Mouse (Mus musculus) cerebellum, adult 18-20 months (tissue): Measurements from ENCODE around the gene Fam53b.

ENCODE experiments used
- DNase-seq, 2 experiments: peaks; one replicate each; pipeline ENCODE4 v3.0.0; 2021

Fam53b gene

DNA sequence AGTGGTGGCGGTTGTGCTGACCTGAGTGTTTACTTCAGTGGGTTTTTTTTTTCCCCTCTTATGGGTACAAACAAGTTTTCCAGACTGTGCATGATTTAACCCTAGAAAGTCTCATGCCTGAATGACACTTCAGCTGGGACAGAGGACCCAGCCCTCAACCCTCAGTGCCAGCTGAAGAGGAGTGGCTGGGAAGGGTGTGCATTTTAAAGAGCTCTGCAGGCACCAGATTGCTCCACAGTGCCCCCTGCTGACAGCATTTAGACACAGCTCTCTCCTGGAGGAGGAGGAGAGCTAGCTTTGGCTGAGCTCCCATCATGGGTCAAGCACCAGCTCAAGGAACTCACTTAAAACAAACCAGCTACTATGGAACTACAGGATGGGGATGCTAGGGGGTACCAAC lies 2.8 kb downstream of the Fam53b start:
- DNase-seq: peak; percentile 95 to 96

DNA sequence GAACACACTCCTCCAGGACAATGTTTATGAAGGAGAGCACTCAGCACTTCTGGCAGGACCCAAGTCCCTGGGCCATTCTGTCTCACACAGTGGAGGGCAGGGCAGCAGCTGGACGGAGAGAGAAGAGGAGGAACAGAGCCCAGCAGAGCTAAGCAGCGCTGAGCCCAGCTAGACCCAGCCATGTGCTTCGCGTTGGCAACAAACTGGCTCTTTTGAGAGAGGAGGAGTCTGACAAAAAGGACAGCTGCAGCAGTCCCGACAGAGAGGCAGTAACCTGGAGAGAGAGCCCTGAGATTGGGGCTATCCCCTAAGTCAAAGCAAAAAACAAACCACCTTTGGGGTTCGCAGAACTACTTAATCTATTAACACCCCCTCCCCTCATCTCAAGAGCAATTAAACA lies 3.3 kb downstream of the Fam53b start:
- DNase-seq: peak; percentile 61 to 62

DNA sequence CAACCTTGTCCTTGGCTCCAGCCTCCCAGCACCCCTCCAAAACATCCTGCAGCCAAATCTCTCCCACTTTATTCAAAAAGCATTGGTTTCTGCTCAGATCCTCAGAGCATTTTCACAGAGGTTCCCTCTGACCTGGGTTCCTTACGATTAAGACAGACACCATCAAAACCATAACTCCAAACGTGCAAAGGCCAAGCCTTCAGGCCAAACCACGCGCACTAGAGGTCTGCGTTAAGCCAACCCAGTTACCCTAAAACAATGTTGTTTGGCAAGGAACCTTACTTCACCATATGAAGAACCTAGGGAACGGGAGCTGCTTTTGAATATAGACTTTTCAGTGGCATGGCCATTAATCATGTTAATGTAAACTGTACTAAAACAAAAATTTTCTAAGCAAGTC lies 4.0 kb downstream of the Fam53b start:
- peak in 1 of 2 experiments; percentile 34 for DNase-seq

DNA sequence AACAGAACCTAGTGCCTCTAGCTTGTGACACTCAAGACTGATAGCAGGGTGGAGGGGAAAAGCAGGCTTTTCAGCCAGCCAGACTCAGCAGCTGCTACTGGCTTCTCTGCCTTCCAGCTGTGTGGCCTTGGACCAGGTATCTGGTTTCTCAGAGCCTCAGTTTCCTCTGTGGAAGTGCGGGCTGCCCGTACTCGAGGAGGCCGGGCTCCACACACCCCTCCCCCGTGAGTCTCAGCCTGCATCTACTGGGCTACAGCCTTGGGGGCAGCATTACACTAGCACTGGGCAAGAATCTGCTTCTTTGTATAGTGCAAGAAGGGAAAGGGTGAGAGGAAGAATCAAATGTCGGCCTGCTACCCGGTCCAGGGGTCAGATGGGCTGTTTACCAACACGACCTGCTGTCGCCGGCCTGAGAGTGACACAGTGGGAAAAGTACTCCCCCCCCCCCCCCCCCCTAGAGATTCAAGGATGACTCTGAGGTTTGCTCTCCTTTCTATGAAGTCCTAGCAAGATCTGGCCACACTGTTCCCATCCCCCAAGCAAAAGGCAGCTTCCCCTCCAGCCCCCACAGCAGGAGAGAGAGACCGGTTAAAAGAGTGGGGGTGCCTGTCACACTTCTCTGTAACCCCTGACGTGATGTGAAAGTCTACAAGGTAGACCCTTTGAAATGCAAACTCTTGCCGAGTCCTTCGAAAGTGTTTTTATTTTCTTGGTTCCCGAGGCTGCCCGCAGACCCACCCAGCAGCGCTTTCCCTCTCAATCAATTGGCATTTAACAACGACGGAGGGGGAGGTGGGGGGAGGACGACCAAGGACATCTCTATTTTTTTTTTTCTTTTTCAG lies 4.6 kb downstream of the Fam53b start:
- peak; percentile 63 to 64 for DNase-seq

DNA sequence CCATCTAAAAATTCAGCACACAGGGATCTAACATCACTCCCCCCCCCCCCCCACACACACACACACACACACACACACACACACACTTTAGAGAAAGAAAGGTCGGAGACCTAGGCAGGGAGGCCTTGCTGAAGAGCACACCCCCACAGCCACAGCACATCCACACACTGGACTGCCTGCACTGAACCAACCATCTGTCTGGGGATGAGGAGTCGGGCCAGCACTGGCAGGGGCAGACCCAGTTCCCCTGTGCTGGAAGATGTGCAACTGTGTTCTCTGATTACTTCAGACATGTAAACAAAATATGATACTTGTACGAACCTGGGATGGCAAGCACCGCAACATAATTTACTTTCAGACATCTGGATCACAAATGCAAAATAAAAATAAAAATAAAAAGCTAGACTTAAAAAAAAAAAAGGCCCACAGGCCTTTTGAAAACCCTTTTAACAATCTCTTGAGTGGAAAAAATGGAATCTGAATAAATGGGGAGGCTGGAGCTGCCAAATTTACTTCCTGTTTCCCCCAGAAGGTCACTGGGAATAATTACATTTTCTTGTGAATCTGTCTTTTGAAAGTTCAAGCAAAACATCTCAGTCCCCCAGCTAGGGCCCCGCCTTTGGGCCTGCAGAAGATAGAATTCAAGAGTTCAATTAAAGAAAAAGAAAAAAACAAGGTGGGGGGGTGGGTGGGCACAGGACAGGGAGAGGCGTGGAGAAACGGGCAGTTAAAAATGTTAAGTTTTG lies 5.5 kb downstream of the Fam53b start:
- DNase-seq: peak in 1 of 2 experiments; percentile 60

DNA sequence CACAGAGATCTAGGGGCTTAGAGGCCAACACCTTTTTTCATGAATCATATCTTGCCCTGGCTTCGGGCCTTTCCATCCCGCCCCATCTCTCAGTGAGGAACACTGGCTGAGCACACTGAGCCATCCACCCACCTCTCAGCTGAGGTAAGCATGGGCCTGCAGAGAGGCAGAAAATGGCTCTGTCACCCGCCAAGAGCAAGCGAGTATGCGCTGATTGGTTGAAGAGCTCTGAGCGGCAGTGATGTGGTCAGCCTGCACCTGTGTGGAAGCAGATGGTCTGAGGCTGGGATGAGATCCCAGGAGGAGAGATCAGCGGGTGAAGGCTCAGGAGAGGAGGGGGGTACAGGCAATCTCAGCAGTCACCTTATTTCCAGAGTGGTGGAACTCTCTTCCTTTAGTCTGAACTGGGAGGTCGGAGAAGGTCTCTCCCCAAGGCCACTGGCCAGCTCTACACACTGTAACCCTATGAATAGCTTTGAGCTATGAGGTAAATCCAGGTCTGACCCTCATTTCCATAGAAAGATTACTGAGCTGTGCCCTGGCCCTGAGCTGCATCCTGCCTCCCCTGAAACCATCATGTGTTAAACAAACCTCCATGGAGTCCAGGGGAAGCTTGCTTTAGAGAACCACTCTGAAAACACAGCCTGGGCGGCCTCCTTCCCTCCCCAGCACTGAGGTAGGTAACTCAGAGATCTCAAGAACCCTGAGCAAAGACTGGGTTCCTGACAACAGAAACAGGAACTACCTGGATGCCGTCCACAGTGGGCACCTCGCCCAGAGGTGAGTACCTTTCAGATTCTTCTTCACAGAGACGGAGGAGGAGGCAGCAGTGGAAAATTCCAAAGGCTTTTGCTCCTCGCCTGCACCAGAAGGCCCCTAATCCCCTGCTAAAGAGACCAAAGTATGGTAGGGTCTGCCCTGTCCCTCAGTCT lies 6.5 kb downstream of the Fam53b start:
- DNase-seq: peak; percentile 93 to 95

DNA sequence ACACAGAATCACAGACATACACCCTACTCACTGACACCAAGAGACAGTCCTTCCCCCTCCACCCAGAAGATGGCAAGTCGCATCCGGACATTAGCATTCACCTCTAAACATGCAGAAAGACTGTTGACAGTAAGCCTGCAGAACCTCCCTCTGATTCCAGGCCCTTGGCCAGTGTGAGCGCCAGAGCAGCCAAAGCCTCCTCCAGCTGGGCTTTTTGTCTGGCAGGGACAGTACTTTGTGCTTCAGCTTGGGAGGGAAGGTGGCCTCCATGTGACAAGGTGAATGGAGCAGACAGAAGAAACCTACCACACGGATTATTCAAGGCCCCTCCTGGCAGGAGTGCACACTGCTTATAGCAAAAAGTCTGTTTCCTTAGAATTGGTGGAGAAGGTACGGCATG lies 7.4 kb downstream of the Fam53b start:
- peak; percentile 72 to 83 for DNase-seq

DNA sequence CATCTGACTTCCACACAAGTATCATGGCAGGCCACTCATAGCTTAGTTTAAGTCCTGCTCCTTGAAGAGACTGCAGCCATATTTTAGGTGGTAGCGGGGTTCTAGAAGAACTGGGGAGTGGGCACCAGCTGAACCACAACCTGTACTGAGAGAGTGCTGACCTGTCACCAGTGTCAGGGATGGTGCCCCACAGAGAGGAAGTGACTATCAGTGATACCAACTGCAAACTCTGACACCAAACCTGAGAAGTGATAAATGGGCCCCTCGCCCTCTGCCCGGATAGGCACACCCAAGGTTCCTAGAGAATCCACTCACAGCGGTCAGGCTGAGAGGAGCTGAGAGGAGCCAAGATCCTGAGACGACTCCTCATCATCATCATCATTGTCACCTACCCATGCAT lies 8.7 kb downstream of the Fam53b start:
- peak in 1 of 2 experiments; percentile 40 for DNase-seq

DNA sequence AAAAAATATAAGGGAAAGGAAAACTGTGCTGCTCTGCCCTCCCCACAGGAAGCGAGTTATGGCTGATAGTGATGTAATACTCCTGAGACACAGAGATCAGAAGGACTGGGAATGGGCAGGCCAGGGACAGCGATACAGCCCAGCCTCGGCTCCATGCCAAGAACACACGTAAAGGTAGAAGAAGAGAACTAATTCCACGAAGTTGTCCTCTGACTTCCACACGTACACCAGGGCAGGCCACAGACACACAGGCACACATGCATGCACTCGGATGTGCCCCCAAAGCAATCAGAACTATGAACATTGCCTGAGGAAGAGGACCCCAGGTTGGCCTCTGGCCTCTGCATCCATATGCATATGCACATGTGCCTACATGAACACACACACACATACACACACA lies 9.2 kb downstream of the Fam53b start:
- peak in 1 of 2 experiments; percentile 56 for DNase-seq

DNA sequence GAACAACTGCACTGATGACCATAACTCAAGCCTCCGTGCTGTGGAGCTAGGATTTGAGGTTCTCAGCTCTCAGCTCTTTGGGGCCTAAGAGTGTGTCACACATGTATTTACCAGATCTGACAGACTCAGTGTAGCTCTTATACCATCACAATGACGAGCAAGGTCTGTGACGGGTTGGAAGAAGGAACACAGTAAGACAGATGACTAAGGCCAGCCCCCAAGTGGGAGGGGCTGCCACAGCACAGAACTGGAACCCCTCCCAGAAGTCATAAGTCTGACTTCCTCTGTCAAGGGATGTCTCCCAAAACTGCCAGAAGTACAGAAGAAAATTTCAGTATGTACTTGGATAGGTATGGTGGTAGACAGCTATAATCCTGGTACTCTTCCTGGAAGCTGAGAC lies 9.7 kb downstream of the Fam53b start:
- peak in 1 of 2 experiments; percentile 21 for DNase-seq

DNA sequence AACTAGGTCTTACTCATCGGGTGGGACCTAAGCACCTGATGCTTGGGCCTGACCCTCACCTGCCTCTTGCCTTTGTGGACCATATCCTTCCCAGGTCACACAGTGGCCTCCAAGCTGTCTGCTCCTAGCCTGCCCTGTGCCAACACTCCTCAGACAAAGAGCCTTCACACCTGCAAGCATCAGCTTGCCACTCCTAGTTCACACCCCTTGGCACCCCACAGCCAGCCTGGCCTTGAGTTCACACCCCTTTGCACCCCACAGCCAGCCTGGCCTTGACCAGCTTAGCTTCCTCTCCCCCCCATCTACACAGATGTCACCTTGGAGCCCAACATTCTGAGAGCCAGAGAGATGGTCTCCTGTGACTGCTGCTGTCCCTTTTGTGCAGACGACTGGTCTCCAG lies 10.3 kb downstream of the Fam53b start:
- DNase-seq: peak in 1 of 2 experiments; percentile 29

DNA sequence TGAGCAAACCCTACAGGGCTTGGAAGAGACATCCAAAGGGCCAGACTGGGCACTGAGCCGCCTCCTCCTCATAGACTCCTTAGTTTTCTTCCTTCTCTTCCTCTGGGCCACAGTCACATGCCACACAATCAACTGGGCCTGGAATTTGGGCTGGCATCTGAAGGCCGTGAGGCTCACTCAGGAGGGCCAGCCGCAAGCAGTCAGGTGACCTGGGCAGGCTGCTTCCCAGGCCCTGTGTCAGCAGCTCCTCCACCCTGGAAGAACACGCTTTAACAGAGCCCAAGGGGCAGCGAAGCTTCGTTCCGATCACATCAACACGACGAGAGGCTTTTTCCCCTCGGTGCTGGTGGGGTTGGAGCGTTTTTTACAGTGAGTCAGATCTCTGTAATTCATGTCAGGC lies 11.0 kb downstream of the Fam53b start:
- peak in 1 of 2 experiments; percentile 44 for DNase-seq

DNA sequence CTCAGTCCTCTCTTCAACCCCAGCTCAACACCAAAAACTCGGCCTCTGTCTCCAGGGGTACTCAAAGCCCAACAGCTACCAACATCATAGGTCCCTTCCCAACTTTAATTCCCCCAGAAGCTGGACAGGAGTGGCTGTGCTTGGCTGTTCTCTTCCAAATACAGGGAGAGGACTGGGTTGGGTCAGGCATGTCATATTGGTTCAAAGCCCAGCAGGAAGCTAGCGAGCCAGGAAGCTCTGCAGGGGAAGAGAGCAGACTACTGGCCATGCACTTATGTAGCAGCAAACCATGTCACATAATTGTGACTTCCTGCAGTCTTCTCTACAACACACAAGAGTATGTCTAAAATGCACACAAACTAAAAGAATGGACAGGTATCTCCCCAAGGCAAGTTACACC lies 11.6 kb downstream of the Fam53b start:
- DNase-seq: no peak

DNA sequence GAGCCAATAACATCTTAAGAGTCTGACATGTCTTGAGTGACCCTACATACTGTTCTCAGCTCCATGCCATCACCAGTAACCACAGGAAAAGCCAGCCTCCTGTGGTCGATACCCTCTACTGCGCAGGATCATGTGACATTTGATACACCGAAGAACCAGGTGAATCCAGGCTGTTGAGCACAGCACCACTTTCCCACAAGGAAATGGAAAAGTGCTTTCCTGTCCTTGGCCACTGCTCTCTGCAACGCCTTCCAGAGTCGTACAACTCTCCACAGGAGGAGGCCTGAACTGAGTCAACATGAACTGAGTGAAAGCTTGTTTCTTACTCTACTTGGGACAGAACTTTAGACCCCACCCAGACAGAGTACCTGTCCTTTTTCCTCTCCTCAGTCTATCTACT lies 12.2 kb downstream of the Fam53b start:
- DNase-seq: peak in 1 of 2 experiments; percentile 22

DNA sequence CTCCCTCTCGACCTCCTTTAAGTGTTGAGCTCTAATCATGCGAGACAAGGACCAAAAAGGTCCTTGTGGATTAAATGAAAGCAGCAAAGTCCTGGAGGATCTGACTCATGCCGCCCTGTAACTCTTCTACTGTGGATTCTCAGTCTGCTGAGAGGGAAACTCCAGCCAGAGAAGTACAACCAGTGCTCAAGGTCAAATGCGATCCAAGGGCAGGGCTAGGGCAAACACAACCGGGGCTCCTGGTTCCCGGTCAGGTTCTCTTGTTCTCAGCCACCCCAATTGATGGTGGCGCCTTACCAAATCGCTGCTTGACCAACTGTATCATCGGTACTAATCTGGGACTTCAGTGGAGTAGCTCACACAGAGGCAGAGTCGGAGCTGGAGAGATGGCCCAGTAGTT lies 12.8 kb downstream of the Fam53b start:
- DNase-seq: peak in 1 of 2 experiments; percentile 25

DNA sequence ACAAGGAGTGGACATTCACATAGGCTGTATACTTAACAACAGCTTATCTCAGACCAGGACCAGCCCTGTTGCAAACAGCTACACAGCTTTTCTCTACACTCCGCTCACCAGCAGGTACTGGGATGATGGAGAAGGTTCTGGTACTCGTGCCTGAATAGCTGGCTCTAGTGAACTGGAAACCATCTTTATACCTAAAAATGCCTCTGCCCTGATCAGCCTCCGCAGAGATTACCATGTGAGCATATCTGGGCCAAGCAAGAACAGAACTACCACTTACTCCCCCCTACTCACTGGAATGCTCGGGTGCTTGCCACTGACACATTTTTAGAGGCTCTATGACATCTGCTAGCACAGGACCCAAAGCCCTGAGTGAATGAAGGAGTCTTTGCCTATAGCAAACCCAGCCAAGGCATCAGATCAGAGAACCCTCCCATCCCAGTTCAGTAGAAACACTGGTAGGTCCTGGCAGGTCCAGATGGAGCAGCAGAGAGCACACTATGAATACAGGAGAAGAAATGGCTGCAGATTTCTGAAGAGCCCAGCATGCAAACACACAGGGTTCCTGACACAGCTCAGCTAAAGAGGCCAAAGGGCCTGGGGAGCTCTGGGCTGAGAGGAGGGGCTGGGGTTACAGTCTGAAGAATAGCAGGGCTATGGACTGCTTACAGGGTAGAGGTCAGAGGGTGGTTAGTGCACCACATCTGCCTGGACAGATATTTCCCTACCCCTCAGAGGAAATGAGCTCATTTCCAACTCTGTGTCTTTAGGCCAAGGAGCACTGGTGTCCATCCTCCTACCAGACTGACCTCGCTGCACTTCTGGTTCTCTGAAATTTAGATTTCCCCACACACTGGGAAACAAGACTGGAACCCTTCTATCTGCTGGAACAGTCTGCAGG lies 14.3 kb downstream of the Fam53b start:
- DNase-seq: peak; percentile 53 to 66

DNA sequence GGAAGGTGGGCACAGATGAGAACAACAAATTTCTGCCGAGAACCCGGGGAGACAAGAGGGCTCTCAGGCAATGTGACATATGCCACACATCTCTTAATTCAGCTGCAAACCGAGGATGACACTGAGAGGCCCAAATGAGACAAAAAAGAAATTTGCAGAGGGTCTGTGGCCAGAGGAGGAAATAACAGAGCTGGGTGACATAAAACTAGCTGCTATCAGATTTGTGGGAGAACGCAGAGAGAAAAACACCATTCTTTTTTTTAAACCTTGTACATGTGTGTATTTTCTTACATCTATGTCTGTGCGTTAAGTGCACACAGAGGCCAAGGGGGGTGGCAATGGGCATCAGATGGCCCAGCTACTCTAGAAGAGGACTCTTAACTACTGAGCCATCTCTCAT lies 18.5 kb downstream of the Fam53b start:
- no peak for DNase-seq

DNA sequence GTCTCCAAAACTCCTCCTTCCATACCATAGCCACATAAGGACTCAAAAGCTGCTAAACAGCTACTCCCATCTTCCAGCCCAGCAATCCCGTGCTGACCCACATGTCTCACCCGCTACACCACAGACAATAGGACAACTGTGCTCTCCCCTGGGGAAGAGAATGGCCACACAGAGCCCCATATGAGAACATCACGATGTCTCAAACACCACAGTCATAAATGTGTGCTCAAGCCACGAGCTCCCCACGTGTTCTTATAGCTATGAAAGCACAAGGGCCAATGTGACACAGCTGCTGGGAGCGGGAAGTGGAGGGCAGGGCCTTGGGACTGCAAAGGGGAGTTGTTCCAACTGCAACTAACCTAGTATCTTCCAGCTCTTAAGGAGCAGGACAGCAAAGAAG lies 20.2 kb downstream of the Fam53b start:
- no peak for DNase-seq

DNA sequence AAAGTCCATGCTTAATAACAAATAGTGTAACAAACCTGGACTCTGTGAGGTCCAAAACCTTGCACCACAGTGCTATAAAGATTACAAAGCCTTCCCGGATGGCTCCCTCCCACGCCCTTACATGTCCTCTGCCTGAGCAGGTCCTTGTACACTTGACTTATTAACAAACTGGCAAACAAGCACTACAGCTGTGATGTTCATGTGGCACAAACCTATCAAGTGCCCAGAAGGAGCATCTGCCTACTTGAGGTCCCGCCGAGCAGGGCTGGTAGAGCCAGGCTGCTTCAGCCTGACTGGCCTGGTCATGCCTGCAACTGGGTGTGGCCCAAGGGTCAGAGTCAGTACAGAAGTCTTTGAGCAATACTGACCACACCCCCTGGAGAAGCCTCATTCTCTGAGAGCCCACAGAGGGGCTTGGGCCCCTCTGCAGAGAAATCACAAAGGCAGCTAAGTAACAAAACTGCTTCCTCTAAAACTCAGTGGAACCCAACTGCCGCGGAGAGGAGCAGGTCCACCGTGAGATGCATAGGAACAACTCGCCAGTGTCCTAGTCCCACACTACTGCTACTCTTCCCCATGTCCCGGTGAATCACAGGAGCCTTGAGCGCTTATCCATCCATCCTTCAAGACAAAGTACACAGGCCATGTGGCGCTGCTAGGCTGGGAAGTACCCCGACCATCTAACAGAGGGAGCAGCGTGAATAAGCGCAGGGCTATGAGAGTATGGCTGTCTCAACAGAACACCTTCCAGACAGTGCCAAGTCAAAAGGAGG lies 23.1 kb downstream of the Fam53b start:
- no peak for DNase-seq

DNA sequence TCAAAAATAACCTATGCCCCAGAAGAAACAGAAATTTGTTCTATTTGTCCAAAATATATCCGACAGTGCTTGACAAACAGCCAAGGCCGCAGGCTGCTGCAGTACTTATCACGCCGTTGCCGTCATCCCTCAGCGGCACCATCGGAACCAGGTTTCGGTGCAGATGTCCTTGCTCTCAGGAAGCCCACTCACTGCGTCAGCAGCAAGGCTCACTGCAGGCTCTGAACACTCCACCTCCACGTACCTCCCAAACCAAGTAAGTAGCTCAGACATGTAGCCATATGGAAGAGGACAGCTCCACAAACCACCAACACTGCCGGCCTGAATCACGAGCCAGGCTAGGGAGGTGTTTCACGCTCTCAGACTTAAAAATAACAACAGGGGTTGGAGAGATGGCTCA lies 24.9 kb downstream of the Fam53b start:
- DNase-seq: peak; percentile 56 to 66
